Mouse (Mus musculus): Measurements from ENCODE around the gene Hpf1. TPM values are rescaled to one million over a fixed set of nuclear protein-coding genes. Genes with fewer than 3 reads are reported as not detected.

The Hpf1 gene
- total RNA-seq (2023), result 29.9 TPM

DNA sequence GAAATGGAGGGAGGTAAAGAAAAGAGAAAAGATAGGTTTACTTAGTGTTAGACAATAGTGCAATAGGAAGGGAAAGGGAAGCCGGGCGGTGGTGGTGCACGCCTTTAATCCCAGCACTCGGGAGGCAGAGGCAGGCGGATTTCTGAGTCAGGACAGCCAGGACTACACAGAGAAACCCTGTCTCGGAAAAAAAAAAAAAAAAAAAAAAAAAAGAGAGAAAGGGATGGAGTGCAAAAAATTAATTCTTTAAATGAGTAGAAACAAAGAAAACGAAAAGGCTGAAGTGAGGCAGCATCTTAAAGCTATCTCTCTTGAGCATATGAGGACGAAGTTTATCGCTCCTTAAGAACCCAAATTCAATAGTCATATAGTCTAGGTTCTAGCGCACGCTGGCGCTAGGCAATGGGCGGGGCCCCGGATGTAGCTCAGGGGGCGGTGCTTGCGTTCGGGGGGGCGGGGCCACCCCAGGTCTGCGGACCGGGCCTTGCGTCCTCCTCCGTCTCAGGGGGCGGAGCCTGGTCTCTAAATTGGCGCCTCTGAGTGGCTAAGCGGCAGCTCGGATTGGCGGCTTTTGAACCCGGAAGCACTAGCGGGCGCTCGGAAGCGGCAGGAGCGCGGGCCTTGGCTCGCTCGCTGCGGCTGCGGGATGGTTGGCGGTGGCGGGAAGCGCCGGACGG, at the start of gene Hpf1:
Gene Hpf1, plus strand, starts transcription at position 576 of the 677 bp plus-strand sequence.

Other genes with a start within 250 kb of the Hpf1 start
- gene Clcn3, start 92.9 kb downstream of the Hpf1 start, total RNA-seq (2023), result 39.5 TPM
- 14.5 TPM for gene Nek1, start 102.8 kb downstream of the Hpf1 start, total RNA-seq (2023)